Mouse (Mus musculus): Measurements from ENCODE around the gene Tex2.

Gene Tex2

GRCm38 (mm10) chr11:106486042-106486865 lies 127.0 kb downstream of the Tex2 start:
- no peak for DNase-seq (ENCODE audit: low spot score in 2 of 2)

- no peak for DNase-seq (ENCODE audit: low spot score in 2 of 2)
These were observed 127.6 kb downstream of the Tex2 start for GRCm38 (mm10) chr11:106485611-106486010.

- no peak for DNase-seq (ENCODE audit: low spot score in 2 of 2)
These were observed 128.3 kb downstream of the Tex2 start for GRCm38 (mm10) chr11:106484875-106485274.

- no peak for DNase-seq (ENCODE audit: low spot score in 2 of 2)
These were observed 130.4 kb downstream of the Tex2 start for GRCm38 (mm10) chr11:106482867-106483266.

- DNase-seq (ENCODE audit: low spot score in 2 of 2) = no peak
These were observed 131.6 kb downstream of the Tex2 start for GRCm38 (mm10) chr11:106481651-106482050.

- no peak for DNase-seq (ENCODE audit: low spot score in 2 of 2)
These were observed 132.7 kb downstream of the Tex2 start for GRCm38 (mm10) chr11:106480530-106480885.

- no peak for DNase-seq (ENCODE audit: low spot score in 2 of 2)
These were observed 133.3 kb downstream of the Tex2 start for GRCm38 (mm10) chr11:106479619-106480529.

- no peak for DNase-seq (ENCODE audit: low spot score in 2 of 2)
These were observed 134.5 kb downstream of the Tex2 start for GRCm38 (mm10) chr11:106478745-106479144.

GRCm38 (mm10) chr11:106477505-106478160 lies 135.6 kb downstream of the Tex2 start:
- no peak for DNase-seq (ENCODE audit: low spot score in 2 of 2)

GRCm38 (mm10) chr11:106475309-106475708 lies 137.9 kb downstream of the Tex2 start:
- DNase-seq (ENCODE audit: low spot score in 2 of 2) = no peak

- DNase-seq (ENCODE audit: low spot score in 2 of 2) = no peak
These were observed 141.6 kb downstream of the Tex2 start for GRCm38 (mm10) chr11:106471629-106472028.

GRCm38 (mm10) chr11:106468509-106468908 lies 144.7 kb downstream of the Tex2 start:
- no peak for DNase-seq (ENCODE audit: low spot score in 2 of 2)

GRCm38 (mm10) chr11:106465932-106466331 lies 147.3 kb downstream of the Tex2 start:
- DNase-seq (ENCODE audit: low spot score in 2 of 2) = no peak

- no peak for DNase-seq (ENCODE audit: low spot score in 2 of 2)
These were observed 147.7 kb downstream of the Tex2 start for GRCm38 (mm10) chr11:106465545-106465903.

- DNase-seq (ENCODE audit: low spot score in 2 of 2) = no peak
These were observed 148.3 kb downstream of the Tex2 start for GRCm38 (mm10) chr11:106464681-106465544.

- DNase-seq (ENCODE audit: low spot score in 2 of 2) = no peak
These were observed 149.4 kb downstream of the Tex2 start for GRCm38 (mm10) chr11:106463845-106464244.

GRCm38 (mm10) chr11:106462309-106462708 lies 150.9 kb downstream of the Tex2 start:
- DNase-seq (ENCODE audit: low spot score in 2 of 2) = no peak

- DNase-seq (ENCODE audit: low spot score in 2 of 2) = no peak
These were observed 151.9 kb downstream of the Tex2 start for GRCm38 (mm10) chr11:106461145-106461932.

- no peak for DNase-seq (ENCODE audit: low spot score in 2 of 2)
These were observed 152.6 kb downstream of the Tex2 start for GRCm38 (mm10) chr11:106460671-106461070.

- no peak for DNase-seq (ENCODE audit: low spot score in 2 of 2)
These were observed 154.7 kb downstream of the Tex2 start for GRCm38 (mm10) chr11:106458540-106458939.
